In genomic region chr14:30045239-30045638, GRCm38 (mm10) we compare ENCODE assay signal across 18 mouse cellular contexts. TPM values are rescaled to one million over a fixed set of nuclear protein-coding genes. Genes with fewer than 3 reads are reported as not detected.
A peak's percentile ranks its signal among the peaks of the same experiment; 100 is the strongest.
DNase-seq lines count a peak whose midpoint lies in the region; ATAC-seq and TF ChIP-seq lines count a peak whose summit lies in the region.
"Had no signal": no experiment of that assay in that cellular context is flagged by ENCODE, and none has a peak within 500 bp of the region (broad histone marks: within the 10 kb centered on the region; RNA-seq: fewer than 3 reads in every experiment).

No protein-coding gene starts in this region.

- no peaks in the 10 kb centered on the region for H3K36me3 ChIP-seq in kidney, embryonic 16.5 days (ENCODE audit: insufficient read depth, low read length)
- H3K36me3 ChIP-seq in heart, adult 2 months (ENCODE audit: control insufficient read depth, insufficient read depth, low read length): no peaks in the 10 kb centered on the region
- no peaks in the 10 kb centered on the region for H3K36me3 ChIP-seq in forebrain, embryonic 10.5 days (replicated peaks)
- H3K36me3 ChIP-seq: embryonic facial prominence, embryonic 12.5 days; kidney, embryonic 15.5 days had no signal

- DNase-seq in kidney, postnatal 14 days: peak; percentile 44
- peak; percentile 24 for DNase-seq in adipocyte (ENCODE audit: low spot score)
- DNase-seq in heart, adult 2 months: peak; percentile 31 to 57
- peak; percentile 57 to 65 for DNase-seq in heart, postnatal 10 days
- no peak for DNase-seq in spleen, postnatal 10 days (ENCODE audit: low spot score in 2 of 2)
- DNase-seq in forebrain, embryonic 10.5 days (ENCODE audit: extremely low spot score, low spot score): no peak
- DNase-seq: cerebellum, postnatal 36 days; layer of hippocampus, adult 9-11 months; liver, postnatal 0 days; right cerebral cortex, postnatal 14 days had no signal

- H3K4me3 ChIP-seq in kidney, embryonic 16.5 days (ENCODE audit: low read length): no peak overlapping the region
- H3K4me3 ChIP-seq in heart, adult 2 months: no peak overlapping the region
- H3K4me3 ChIP-seq in forebrain, embryonic 10.5 days: no peak overlapping the region
- H3K4me3 ChIP-seq: embryonic facial prominence, embryonic 12.5 days; kidney, embryonic 15.5 days had no signal

- H3K4me1 ChIP-seq in kidney, embryonic 16.5 days (ENCODE audit: insufficient read depth, low read length): peaks cover 7% of the 10 kb centered on the region
- peaks cover 2% of the 10 kb centered on the region for H3K4me1 ChIP-seq in heart, adult 2 months (ENCODE audit: control insufficient read depth, insufficient read depth, low read length)
- H3K4me1 ChIP-seq in forebrain, embryonic 10.5 days: no peaks in the 10 kb centered on the region
- H3K4me1 ChIP-seq: embryonic facial prominence, embryonic 12.5 days had no signal

- no peak overlapping the region for H3K9ac ChIP-seq in kidney, embryonic 16.5 days (replicated peaks; ENCODE audit: low read length)
- H3K9ac ChIP-seq in heart, adult 2 months (ENCODE audit: low read depth, low read length): no peak overlapping the region
- H3K9ac ChIP-seq: embryonic facial prominence, embryonic 12.5 days; kidney, embryonic 15.5 days; liver, postnatal 0 days had no signal

- no peak for TF ChIP-seq POLR2A in heart, adult 2 months (IDR thresholded peaks at IDR 0.05; ENCODE audit: insufficient read depth, low read depth, low read length)

- TF ChIP-seq EP300 in heart, adult 2 months (IDR thresholded peaks at IDR 0.05; ENCODE audit: insufficient read depth, low read depth, low read length): no peak

- intact Hi-C loops in heart, adult 2 months (cut with DNase I): loop anchor here (2.0 kb wide), 1 partner anchor 34 kb away; no protein-coding TSS in a partner anchor
- intact Hi-C loops in heart, postnatal 10 days (cut with DNase I): no loop called here

- H3K79me2 ChIP-seq in heart, adult 2 months (replicated peaks; ENCODE audit: control insufficient read depth, insufficient read depth, low read length): no peaks in the 10 kb centered on the region

- H3K27me3 ChIP-seq in kidney, embryonic 16.5 days (ENCODE audit: insufficient read depth, low read length): no peaks in the 10 kb centered on the region
- H3K27me3 ChIP-seq in heart, adult 2 months (ENCODE audit: control insufficient read depth, insufficient read depth, low read length): no peaks in the 10 kb centered on the region
- no peaks in the 10 kb centered on the region for H3K27me3 ChIP-seq in forebrain, embryonic 10.5 days (ENCODE audit: poor library complexity, severe bottlenecking)
- H3K27me3 ChIP-seq: embryonic facial prominence, embryonic 12.5 days; kidney, embryonic 15.5 days had no signal

- no peak for TF ChIP-seq CTCF in heart, adult 2 months (IDR thresholded peaks at IDR 0.05)

- H3K27ac ChIP-seq in kidney, embryonic 16.5 days (ENCODE audit: low read length): no peak overlapping the region
- peak overlapping the region; percentile 36 for H3K27ac ChIP-seq in heart, adult 2 months
- H3K27ac ChIP-seq in forebrain, embryonic 10.5 days: no peak overlapping the region
- H3K27ac ChIP-seq: embryonic facial prominence, embryonic 12.5 days; kidney, embryonic 15.5 days had no signal

- WGBS in kidney, embryonic 16.5 days: 67% methylated on average over 10 of the region's 10 CpGs
- 44% methylated on average over 10 of the region's 10 CpGs for WGBS in heart, adult 2 months
- 88% methylated on average over 10 of the region's 10 CpGs for WGBS in forebrain, embryonic 10.5 days

- no peak for ATAC-seq in kidney, embryonic 16.5 days (ENCODE audit: low FRiP score, low TSS enrichment)
- ATAC-seq: CD4-positive, CD25-positive, alpha-beta regulatory T cell, adult 4 months; inflammation-experienced regulatory T-cells, adult 6 months; liver, postnatal 0 days; midbrain, embryonic 16.5 days had no signal

- no peak overlapping the region for H3K4me2 ChIP-seq in kidney, embryonic 16.5 days (replicated peaks; ENCODE audit: low read depth, low read length)
- H3K4me2 ChIP-seq: embryonic facial prominence, embryonic 12.5 days; kidney, embryonic 15.5 days had no signal

- no peaks in the 10 kb centered on the region for H3K9me3 ChIP-seq in kidney, embryonic 16.5 days (ENCODE audit: low read length)
- no peaks in the 10 kb centered on the region for H3K9me3 ChIP-seq in forebrain, embryonic 10.5 days
- H3K9me3 ChIP-seq: embryonic facial prominence, embryonic 12.5 days; kidney, embryonic 15.5 days had no signal

RNA-seq across cellular contexts. Expression of gene Chdh, which starts 36.4 kb away (rescaled TPM):
- 2.5 and 2.7 TPM in 2 replicates for polyA plus RNA-seq in kidney, embryonic 16.5 days (2015; fragmentation: Nextera tagmentation; extraction: Ambion mirVana)
- under 1 TPM; 0.34 to 0.52 TPM for total RNA-seq in heart, adult 2 months (2021)
- polyA plus RNA-seq in heart, adult 2 months (2012; rRNA removed): 0.88 and 1.4 TPM in 2 replicates
- total RNA-seq in heart, postnatal 10 days (2021): 1 to 10 TPM in 1 of 2 experiments, under 1 TPM in 1; 0.35 to 1.2 TPM
- polyA plus RNA-seq in forebrain, embryonic 10.5 days (2016; fragmentation: Nextera tagmentation; extraction: Ambion mirVana): not detected in 2 replicates
- total RNA-seq: MEL had no signal
- polyA plus RNA-seq: hindbrain, embryonic 11.5 days had no signal

RNA-seq across cellular contexts. Expression of gene Il17rb, which starts 36.5 kb away (rescaled TPM):
- polyA plus RNA-seq in kidney, embryonic 16.5 days (2015; fragmentation: Nextera tagmentation; extraction: Ambion mirVana): 0.79 and 1.0 TPM in 2 replicates
- not detected for total RNA-seq in heart, adult 2 months (2021)
- 0.23 and 0.31 TPM in 2 replicates for polyA plus RNA-seq in heart, adult 2 months (2012; rRNA removed)
- total RNA-seq in heart, postnatal 10 days (2021): under 1 TPM; 0.35 to 0.41 TPM
- 0.76 and 0.91 TPM in 2 replicates for polyA plus RNA-seq in forebrain, embryonic 10.5 days (2016; fragmentation: Nextera tagmentation; extraction: Ambion mirVana)

Comparison
In these comparisons a context has a peak if more than half of its experiments do, and no peak if none do; other contexts are left out.
1. DNase-seq: peak in kidney, postnatal 14 days (single experiment), adipocyte (single experiment), heart, adult 2 months (2 of 2) and heart, postnatal 10 days (2 of 2); none in spleen, postnatal 10 days (0 of 2) and forebrain, embryonic 10.5 days (single experiment).